Mouse (Mus musculus) cerebellum, adult 18-20 months (tissue): ENCODE results near the gene Igsf21.

Experiments used
- DNase-seq, 2 experiments: peaks; one replicate each; pipeline ENCODE4 v3.0.0; 2021

Igsf21 gene

GRCm38 (mm10) chr4:140192276-140193002 is 54.1 kb downstream of the Igsf21 start:
- DNase-seq, result peak; percentile 82 to 88

- DNase-seq, result peak; percentile 69 to 72
These were observed 57.0 kb downstream of the Igsf21 start for GRCm38 (mm10) chr4:140189601-140190000.

GRCm38 (mm10) chr4:140188626-140189025 is 58.0 kb downstream of the Igsf21 start:
- DNase-seq, result no peak

GRCm38 (mm10) chr4:140187404-140188145 is 59.0 kb downstream of the Igsf21 start:
- peak in 1 of 2 experiments; percentile 50 for DNase-seq

GRCm38 (mm10) chr4:140179576-140179975 is 67.0 kb downstream of the Igsf21 start:
- peak; percentile 64 to 74 for DNase-seq

- DNase-seq, result no peak
These were observed 69.5 kb downstream of the Igsf21 start for GRCm38 (mm10) chr4:140177055-140177454.

GRCm38 (mm10) chr4:140173746-140174399 is 72.7 kb downstream of the Igsf21 start:
- DNase-seq, result no peak

- no peak for DNase-seq
These were observed 73.5 kb downstream of the Igsf21 start for GRCm38 (mm10) chr4:140173084-140173483.

- DNase-seq, result no peak
These were observed 74.7 kb downstream of the Igsf21 start for GRCm38 (mm10) chr4:140171917-140172316.

- peak in 1 of 2 experiments; percentile 35 for DNase-seq
These were observed 75.4 kb downstream of the Igsf21 start for GRCm38 (mm10) chr4:140171189-140171588.

- peak; percentile 82 to 88 for DNase-seq
These were observed 80.7 kb downstream of the Igsf21 start for GRCm38 (mm10) chr4:140165851-140166250.

GRCm38 (mm10) chr4:140164662-140165061 is 81.9 kb downstream of the Igsf21 start:
- peak in 1 of 2 experiments; percentile 48 for DNase-seq

- no peak for DNase-seq
These were observed 87.0 kb downstream of the Igsf21 start for GRCm38 (mm10) chr4:140159617-140160016.

- DNase-seq, result no peak
These were observed 91.6 kb downstream of the Igsf21 start for GRCm38 (mm10) chr4:140154899-140155463.

GRCm38 (mm10) chr4:140154484-140154883 is 92.1 kb downstream of the Igsf21 start:
- DNase-seq, result no peak

- peak; percentile 41 to 52 for DNase-seq
These were observed 92.9 kb downstream of the Igsf21 start for GRCm38 (mm10) chr4:140153711-140154114.

GRCm38 (mm10) chr4:140153101-140153500 is 93.5 kb downstream of the Igsf21 start:
- DNase-seq, result peak; percentile 72 to 80

- DNase-seq, result no peak
These were observed 96.9 kb downstream of the Igsf21 start for GRCm38 (mm10) chr4:140149706-140150105.

- DNase-seq, result peak; percentile 43 to 57
These were observed 98.5 kb downstream of the Igsf21 start for GRCm38 (mm10) chr4:140147857-140148695.

GRCm38 (mm10) chr4:140147079-140147840 is 99.3 kb downstream of the Igsf21 start:
- DNase-seq, result peak; percentile 48 to 54

- DNase-seq, result no peak
These were observed 102.6 kb downstream of the Igsf21 start for GRCm38 (mm10) chr4:140143884-140144525.
